Mouse (Mus musculus): Measurements from ENCODE around the gene Ndrg2.

Gene Ndrg2

DNA sequence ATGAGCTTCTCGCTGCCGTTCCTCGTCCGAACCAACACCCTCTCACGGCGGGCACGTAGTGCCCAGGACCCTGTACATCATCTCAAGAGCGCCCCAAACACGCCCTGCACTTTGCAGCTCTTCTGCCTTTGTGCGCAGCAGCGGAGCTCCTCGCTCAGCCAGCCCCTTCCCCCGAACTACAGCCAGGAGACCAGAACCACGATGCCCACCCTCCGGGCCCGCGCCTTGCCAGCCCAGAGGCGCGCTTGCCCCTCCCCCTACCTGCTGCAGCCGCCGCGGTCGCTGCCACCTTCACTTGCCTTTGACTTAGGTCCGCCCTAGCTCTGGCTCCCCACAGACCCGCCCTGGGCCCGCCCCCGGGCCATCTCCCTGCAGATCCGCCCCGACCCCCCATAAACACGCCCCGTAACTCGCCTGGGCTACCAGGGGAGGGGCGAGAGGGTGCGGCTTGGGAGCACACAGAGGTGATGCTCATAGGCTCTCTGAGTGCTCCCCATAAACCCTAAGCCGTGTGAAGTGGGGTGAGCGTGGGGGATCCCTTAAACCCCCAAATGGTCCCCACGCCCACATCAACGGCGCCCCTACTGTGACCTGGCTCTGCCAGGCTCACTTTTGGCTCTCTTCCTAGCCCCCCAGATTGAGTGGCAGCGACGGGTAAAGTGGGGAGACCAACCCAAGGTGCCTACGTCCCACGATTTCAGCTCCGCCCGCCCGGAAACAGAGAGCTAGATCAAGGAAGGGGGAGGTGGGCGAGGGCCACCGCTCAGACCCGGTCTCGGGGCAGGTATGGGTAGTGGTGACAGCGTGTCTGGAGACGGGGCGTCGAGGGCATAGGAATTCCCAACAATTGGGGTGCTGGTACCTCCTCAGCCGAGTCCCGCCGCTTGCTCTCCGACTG, 647 bp downstream of the Ndrg2 start:
- DNase-seq (ENCODE audit: low read depth, low spot score), result peak; percentile 86

DNA sequence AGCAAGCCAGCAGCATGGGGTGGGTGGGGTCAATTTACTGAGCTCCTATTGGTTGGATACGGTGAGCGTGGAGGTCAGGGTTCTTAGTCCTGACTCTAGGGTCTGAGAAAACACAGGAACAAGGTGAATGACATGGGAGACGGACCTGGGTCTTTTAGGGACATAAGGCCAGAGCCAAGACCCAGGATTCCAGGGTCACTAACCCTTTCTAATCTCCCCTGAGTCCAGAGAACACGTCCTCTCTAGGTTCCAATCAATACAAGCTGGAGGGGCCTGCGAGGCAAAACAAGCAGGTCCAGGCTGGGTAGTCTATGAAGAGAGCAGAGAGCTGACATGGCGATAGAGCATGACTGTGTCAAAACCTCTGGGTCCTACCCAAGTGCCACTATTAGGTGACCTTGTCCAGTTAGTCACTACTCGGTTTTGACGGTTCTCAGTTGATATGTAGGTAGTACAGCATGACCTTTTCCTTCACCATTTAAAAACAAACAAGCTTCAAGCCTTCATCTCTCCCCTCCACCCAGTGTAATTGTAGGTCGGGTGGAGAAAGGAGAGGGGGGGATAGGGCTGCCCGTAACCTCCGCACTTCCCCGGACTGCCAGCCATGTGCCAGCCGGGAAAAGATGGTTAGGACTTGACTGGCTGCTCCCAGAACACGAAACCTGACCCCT, 1.4 kb downstream of the Ndrg2 start:
- DNase-seq (ENCODE audit: low read depth, low spot score), result peak; percentile 32

DNA sequence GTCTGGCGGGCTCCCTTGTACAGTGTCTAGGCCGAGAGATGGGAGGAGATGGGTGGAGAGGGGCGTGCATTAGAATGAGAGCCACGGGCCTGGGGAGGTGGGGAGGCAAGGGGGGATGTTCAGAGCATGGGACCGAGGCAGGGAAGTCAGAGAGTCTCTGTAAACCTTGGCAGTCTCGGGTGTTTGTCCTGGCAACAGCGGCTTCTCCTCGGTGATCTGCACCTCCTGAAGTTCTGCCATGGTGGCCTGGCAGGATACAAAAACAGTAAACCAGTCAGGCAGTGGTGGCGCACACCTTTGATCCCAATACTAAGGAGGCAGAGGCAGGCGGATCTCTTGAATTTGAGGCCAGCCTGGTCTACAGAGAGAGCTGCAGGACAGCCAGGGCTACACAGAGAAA, 2.7 kb downstream of the Ndrg2 start:
- DNase-seq (ENCODE audit: low read depth, low spot score), result no peak

DNA sequence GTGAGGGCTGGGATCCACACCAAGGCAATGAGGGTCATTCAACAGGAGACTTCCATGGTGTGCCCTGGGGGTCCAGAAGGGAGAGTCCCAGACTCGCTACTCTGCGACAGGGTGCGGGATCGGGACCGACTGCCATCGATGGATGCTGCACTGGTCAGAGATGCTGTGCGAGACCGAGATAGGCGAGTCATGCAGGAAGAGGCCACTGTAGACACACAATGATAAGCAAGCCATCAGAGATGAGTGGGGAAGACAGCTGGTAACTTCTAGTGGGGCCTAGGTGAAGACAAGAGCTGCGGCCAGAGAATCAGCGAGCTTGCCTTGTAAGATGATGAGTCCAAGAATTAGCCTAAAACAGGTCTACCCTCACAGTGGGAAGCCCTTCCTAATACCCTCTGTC, 7.9 kb downstream of the Ndrg2 start:
- DNase-seq (ENCODE audit: low read depth, low spot score), result no peak

DNA sequence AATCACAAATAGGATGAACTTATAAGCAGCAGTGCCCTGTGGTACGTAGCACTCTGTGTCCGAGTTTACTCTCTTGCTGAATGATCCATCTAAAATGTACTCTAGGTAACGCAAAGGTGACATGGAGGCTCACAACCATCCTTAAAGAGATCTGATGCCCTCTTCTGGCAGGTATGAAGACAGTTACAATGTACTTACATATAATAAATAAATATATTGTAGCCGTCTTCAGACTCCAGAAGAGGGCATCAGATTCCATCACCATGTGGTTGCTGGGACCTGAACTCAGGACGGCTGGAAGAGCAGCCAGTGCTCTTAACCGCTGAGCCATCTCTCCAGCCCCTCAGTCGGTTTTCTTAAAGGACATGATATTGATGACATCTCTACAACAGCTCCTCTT, 9.3 kb downstream of the Ndrg2 start:
- DNase-seq (ENCODE audit: low read depth, low spot score), result peak; percentile 48

DNA sequence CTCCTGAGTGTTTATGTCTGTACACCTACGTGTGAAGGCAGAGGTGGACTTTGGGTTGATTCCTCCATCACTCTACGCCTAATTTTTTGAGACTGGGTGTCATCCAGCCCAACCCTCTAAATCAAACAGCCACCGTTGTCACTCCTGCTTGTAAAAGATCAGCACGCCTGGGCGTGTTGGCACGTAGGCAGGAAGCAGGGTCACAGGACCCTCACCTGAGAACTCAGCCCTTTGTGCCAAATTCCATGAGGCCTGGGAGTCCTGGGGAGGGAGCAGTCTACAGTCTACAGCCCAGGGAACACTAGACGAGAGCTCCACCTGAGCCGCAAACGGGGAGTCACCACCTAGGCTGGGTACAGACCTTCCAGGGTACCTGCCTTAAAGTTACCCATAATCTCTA, 10.2 kb downstream of the Ndrg2 start:
- no peak for DNase-seq (ENCODE audit: low read depth, low spot score)

DNA sequence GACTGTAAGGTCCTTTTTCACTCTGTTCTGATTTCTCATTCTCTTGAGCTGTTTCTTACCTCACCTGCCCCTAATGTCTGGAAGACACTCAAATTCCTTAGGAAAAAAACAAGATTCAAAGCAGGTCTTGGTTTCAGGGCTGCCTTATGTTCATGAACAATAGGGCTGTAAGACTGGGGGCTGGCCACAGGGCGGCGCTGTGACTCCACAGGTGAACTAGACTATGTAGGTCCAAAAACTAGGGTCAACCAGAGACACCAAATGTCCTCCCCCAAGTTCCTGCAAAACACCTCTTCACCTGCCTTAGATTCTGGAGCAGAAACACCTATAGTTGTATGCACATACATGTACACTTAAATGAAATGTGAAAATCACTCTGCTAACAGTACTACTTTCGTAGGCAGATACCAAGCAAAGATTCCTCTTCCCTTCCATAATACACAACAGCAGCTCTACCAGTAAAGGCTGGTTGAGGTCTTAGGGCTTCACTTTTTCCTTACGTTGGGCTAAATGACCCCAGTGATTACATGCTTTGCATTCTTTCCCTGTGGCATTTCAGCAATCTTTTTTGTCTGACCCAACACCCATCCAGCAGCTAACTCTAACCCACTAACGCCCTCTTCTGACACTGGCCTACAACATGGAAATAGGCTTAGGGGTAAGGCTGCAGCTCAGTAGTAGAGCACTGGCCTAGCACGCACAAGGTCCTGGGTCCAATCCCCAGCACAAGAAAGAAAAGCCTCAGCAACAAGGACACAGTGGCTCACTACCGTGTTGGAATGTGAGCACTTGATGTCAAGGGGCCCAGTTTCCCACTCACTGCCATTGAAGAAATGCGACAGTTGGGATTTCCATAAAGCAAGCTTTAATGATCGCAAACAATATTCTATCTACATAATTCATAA, 10.9 kb downstream of the Ndrg2 start:
- peak; percentile 69 for DNase-seq (ENCODE audit: low read depth, low spot score)

DNA sequence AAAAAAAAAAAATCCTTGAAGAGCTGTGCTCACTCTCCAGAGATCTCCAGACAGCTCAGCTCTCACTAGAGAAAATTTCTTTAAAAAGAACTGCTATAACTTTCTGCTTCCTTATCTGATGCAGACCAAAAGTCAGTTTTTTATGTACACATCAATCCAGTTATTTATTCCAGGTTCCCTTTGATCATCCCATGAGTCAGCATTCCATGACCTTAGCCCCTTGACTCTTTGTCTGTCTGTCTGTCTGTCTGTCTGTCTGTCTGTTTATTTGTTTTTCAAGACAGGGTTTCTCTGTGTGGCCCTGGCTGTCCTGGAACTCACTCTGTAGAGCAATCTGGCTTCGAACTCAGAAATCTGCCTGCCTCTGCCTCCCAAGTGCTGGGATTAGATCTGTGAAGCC, 14.6 kb downstream of the Ndrg2 start:
- peak; percentile 2 for DNase-seq (ENCODE audit: low read depth, low spot score)

DNA sequence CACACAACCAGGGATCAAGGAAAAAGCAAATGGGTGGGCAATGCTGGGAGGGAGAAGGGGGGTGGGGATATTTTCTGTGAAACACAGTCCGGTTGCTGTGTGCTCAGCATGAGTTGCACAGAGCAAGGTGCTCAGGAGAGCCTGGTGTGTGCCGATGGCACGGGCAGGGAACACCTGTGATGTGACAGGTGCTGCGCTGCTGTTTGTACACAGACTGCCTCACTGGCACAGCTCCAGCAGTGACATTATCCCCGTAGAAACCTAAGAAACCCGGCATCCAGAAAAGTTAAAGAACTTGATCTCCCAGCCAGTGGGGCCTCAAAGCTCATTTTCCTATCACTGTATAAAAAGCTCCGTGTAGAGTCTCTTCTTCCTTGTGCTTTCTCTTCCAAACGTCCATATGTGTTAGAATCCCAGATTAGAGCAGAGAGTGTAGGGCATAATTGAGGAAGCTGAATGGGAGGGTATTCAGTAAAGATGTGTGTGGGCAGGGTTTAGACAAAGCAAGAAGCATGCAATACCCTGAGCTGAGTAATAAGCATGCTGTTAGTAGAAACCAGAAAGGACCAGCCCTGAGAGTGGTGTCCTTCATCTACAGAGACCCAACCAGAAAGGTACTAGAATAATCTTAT, 17.3 kb downstream of the Ndrg2 start:
- peak; percentile 1 for DNase-seq (ENCODE audit: low read depth, low spot score)

DNA sequence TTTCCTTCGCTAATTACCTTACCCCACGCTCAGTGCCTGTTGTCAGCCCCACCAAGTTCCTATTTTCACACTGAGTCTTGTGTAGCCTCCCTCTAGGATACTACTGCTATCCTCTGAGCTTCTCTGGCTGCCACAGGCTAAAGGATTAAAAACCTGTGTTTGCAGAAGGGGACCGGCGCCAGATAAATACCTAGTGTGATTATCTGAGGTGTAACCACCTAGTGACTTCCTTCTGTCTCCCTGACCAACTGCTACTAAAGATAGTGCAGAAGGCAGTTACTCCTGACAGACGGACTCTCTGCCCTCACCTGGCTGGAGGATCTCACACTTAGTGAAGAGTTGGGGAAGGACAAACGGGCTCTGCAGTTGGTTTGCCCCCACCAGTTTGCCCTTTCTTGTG, 17.9 kb downstream of the Ndrg2 start:
- peak; percentile 1 for DNase-seq (ENCODE audit: low read depth, low spot score)

DNA sequence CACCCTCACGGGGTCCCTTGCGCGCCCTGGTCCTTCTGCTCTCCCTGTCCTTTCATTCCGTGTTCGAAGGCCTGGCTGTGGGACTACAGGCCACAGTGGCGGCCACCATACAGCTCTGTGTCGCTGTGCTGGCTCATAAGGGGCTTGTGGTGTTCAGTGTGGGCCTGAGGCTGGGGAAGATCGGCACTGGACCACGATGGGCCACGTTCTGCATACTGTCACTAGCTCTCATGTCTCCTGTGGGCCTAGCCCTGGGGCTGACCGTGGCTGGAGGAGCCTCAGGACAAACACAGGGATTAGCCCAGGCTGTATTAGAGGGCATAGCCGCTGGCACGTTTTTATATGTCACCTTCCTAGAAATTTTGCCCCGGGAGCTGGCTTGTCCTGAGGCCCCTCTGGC, 18.9 kb downstream of the Ndrg2 start:
- peak; percentile 1 for DNase-seq (ENCODE audit: low read depth, low spot score)

DNA sequence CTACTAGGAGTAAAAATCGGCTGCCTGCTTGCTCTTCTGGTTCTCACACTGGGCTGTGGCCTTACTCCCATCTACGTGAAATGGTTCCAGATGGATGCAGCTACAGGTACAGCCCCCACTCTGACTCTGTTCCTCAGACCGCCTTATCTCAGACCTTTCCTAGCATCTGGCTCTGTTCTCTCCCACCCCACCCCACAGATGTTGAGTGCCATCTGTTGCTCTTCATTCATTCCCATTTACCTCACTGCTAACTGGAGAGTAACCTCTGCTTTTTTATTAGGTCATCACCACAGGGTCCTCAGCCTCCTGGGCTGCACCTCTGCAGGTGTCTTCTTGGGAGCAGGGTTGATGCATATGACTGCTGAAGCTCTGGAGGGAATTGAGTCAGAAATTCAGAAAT, 20.1 kb downstream of the Ndrg2 start:
- DNase-seq (ENCODE audit: low read depth, low spot score), result no peak

DNA sequence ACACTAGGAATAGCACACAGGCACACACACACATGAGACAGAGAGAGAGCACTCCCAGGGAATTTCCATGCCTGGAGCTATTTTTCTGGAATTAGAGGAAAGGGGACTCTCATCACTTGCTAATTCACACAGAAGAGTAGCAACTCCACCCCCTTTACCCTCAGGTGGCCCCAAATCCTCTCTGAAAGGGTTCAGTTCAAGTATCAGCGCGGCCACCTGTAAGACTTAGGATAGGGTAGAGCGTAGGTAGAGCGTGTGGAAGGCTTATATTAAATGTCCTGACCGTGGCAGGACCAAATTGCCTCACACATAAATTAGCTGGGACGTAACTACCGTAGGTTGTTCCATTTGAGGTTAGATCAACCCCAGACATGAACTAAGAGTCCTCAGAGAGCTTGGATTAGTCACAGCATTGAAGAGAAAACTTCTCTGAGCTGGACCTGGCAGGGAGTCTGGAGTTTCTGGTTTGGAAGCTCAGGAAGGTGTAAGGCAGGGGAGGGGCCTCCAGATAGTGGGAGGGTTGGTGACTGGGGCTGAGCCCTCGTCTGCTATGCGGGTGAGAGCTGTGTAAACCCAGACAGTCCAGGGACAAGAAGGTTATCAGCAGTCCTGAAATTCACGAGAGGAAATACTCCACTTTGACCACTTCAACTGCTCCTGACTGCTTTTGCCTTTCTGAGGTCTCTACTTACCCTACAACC, 20.7 kb downstream of the Ndrg2 start:
- DNase-seq (ENCODE audit: low read depth, low spot score), result peak; percentile 28

DNA sequence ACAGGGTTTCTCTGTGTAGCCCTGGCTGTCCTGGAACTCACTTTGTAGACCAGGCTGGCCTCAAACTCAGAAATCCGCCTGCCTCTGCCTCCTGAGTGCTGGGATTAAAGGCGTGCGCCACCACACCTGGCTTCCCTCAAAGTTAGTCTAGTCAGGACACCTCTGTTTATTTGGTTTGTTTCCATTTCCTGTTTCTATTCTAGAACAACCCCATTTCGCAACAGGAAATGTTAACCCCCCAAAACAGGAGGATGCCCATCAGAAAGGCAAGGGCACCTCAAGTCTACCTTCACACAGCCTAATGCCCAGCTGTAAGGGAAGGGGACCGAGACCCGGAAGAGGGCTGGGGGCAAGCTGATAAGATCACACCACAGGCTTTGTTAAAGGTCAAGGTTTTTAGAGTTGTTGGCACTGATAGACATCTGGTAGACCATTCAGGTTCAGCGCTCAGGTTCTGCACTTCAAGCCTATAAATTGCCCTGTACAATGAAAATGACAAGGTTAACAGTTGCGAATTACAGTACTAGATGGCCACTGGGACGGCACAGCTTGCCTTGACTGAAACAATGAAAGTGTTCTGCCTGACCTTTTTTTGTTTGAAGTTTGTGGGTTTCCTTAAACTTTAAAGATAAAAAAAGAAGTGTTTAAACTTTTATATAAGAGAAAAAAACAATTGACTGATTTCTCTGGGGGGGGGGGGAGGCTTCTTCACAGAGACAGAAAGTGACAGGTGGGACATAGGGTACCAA, 21.6 kb downstream of the Ndrg2 start, which contains the start of gene Slc39a2:
Gene Slc39a2 (plus strand): TSS at position 699 of the 749 bp plus-strand sequence.
- DNase-seq (ENCODE audit: low read depth, low spot score), result peak; percentile 48

DNA sequence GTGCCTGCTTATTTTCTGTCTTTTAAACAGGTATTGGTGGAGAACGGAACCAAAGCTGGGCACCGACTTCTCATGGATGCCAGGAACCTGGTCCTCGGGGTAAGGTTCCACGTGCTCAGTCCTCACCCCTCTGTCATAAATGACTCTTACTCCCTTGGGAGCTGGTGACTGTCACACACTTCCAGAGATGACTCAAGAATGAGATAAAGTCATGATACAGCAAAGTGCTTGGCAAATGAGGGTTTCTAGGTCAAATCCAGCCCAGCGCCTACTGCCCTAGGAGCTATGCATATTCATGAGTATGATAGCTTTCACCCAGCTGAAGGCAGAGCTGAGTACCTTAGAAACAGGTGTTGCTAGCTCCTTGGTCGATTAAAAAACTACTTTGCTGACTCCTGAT, 24.1 kb downstream of the Ndrg2 start:
- peak; percentile 2 for DNase-seq (ENCODE audit: low read depth, low spot score)

DNA sequence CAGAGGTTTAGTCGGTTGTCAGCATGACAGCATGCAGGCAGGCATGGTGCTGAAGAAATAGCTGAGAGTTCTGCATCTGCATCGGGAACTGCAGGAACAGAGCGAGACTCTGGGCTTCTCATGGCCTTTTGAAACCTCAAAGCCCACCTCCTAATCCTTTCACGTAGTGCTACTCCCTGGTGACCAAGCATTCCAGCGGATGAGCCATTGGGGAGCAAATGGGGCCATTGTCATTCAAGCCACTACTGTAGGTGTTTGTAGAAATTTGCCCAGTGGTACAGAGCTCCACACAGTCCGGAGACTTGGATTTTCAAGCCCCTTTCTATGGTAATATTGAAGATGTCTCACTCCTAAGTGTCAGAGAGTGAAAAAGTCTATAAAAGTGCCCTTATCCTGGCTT, 27.9 kb downstream of the Ndrg2 start:
- peak; percentile 48 for DNase-seq (ENCODE audit: low read depth, low spot score)

DNA sequence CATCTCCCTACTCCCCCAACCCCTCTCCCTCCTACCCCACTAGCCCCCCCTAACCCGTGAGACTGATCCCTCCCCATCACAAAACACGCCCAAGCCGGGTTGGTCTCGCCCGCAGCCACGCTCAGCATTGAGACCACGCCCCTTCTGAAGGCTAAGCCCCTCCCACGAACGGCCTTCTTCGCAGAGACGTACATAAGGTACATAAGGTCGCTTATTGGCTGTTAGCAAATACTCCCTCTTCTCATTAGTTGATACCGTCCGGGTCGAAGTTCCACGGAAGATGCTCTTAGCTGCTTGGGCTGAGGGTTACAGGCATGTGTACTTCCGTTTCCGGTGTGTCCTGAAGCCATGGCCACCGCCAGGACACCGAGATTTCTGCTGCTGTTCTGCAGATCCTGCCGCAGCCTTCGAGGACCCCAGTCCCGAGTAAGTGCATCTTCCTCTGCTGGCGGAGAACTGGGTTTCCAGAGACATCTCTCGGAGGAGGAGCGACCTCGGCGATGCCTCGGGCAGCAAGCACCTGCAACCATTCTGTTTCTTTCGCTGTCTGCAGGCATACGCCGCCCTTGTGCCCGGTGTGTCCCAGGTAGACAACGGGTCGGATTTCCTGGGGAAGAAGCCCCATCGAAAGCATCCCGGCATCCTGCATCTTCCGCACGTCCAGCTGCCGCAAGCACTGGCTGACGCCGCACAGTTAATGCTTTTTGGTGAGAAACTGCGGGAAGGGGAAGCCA, 29.2 kb downstream of the Ndrg2 start, which contains the start of gene Mettl17:
Gene Mettl17 (plus strand): TSS at position 245 of the 734 bp plus-strand sequence.
- DNase-seq (ENCODE audit: low read depth, low spot score), result peak; percentile 99

DNA sequence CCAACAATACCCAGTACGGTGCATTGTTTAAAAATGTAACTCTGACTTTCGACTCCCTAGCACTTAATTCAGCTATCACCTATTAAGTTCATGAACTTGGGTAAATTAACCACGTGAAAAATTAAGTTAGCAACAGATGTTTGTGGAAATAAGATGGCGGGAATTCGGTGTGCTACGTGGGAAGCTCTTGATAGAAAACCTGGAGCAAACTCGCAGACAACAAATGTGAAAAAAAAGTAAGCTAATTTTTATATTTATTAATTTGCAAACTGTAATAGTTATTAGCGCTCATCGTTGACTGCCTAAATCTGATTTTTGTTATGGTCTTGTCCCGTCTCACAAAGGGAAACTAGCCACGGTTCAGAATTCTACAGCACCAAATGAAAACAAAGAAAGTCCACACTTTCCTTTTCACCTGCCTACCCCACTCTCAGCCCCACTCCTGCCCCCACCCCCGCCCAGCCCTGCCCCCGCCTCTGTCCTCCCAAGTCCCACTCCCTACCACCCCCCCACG, 29.9 kb downstream of the Ndrg2 start:
- DNase-seq (ENCODE audit: low read depth, low spot score), result peak; percentile 32

DNA sequence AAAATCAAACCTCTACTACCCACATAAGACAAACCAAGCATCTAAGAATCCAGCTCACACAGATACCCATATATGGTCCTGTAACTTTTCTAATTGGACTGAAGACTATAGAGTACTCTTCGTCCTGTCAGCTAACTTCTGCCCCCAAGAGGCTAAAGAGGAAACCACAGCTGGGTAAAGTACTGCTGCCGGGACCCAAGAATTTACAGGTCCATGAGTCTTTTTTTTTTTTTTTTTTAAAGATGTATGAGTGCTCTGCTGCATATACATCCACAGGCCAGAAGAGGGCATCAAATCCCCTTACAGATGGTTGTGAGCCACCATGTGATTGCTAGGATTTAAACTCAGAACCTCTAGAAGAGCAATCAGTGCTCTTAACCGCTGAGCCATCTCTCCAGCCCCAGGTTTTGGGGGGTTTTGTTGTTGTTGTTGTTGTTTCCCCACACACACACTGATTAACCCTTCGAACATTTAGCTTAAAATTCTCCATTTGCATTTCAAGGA, 30.4 kb downstream of the Ndrg2 start:
- peak; percentile 94 for DNase-seq (ENCODE audit: low read depth, low spot score)
